Mouse (Mus musculus) cerebellum, adult 9-11 months (tissue): ENCODE measurements around the gene Gla.
"Not testable (repeated sequence)": the region's sequence is repeated elsewhere in the genome, so short reads cannot be mapped to it uniquely, and the experiment has no call there.

Source experiments
- DNase-seq: peaks from one replicate; pipeline ENCODE4 v3.0.0; 2022

Gene Gla

DNA sequence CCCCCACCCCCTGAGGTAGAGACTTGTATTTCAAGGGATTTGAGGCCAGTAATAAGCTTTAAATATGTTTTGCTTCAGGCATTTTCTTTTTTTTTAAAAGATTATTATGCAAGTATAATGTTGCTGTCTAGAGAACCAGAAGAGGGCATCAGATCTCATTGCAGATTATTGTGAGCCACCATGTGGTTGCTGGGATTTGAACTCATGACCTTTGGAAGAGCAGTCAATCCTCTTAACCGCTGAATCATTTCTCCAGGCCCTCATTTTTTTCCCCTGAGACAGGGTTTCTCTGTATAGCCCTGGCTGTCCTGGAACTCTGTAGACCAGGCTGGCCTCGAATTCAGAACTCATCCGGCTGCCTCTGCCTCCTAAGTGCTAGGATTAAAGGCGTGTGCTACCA, 12.7 kb downstream of the Gla start:
- no peak for DNase-seq

DNA sequence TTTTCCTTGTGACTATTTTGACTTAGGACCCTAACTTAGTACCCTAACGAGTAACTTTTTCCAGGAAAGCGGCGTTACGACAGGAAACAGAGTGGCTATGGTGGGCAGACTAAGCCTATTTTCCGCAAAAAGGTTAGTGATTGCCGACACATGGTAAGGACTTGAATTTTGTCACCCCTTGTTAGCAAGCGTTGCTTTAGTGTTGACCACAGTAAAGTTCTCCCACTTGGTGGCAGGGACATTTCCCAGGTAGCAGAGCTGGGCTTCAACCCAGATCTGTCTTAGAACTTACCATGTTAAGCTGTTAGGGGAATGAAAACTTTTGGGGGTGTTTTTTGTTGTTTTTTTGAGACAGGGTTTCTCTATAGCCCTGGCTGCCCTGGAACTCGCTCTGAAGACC, 14.5 kb downstream of the Gla start:
- no peak for DNase-seq

DNA sequence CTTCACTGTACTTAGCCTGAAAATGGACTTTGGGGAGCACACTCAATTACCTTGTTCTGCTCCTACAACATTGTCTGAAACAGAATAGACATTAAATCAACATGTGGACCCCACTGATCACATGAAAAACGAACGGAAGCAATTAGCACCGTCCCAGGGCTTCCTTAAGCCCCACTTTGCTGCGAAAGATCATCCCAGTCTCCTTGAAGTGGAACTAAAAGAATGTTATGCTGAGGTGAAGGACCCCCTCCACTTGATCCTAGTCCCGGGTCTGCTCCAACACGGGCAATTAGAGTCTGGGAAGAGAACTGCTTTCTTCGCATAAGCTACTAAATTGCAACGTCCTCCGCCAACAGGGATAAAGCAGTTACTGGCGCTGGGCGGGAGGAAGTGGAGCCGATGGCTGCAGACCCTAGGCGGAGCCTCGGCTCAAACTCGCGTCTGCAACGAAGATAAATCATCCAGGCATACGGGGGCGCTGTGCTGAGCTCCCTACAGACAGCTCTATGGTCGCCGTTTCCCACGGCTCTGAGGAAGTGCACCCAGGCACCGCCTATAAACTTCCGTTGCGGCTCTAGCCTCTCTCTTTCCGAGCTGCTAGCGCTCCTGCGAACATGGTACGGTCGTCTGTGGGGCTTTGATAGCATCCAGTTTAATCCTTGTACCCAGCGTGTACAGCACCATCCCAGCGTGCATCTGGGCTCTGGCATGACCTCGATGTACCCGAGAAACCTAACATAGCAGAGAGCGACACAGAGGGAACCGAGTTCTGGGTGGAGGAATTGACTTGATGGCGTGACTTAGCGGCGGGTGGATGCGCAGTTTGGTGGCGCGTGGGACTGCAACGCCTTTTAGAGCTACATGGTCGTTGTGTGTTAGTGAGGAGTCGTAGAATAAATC, 15.6 kb downstream of the Gla start, which contains the start of gene Rpl36a:
Gene Rpl36a (plus strand): TSS at position 552 of the 900 bp plus-strand sequence.
- peak; percentile 89 for DNase-seq

DNA sequence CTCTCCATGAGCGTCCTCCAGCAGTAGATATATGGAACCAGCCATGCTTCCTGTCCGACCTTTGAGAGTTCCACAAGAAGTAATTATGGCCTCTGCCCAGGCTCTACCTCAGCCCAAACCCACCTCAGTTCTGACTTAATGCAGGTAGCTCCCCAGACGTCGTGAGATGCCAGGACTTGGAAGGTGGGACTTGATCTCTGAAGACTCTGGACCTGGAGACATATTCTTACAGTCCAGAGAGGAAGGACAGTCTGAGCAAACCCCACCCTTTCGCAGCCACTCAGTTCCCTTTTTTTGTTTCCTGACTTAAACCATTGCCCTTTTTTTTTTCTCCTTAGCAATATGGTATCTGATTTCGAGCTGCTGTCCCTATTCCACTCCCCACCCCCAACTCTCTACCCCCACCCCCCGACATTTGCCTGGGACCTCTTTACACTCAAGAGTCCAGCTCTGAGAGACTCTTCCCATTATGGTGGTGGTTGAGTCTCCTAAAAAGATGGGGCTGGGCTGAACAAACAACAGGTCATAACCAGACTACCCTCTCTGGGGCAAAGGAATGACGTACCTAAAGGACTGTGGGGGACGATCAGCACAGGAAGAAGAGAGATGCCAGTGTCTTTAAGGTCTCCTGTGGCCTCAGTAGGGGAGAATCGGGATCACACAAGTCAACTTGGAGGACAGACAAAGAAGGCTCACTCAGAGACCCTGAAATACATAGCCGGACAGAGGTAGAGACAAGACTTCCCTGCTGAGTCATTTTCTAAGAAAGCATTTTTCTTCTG, 17.8 kb downstream of the Gla start, which contains the start of gene Btk:
Gene Btk (minus strand): TSS at position 683 of the 782 bp plus-strand sequence.
- no peak for DNase-seq

DNA sequence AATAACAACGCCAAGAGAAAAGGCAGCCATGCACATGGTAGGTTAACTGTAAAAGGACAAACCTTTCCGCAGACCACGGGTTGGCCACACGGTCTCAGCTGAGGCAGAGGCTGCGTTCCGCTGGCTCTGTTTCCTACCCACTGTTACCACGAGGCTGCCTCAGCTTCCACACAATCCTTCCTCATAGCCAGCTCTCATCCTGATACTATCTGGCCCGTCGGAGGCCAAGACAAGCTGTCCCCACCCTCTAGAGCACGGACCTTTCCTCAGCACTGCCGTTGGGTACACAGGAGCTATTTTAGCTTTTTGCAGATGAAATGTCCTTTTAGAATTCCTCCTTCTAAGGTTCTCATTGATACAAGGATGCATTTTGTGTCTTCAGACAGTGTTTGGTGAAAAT, 18.7 kb downstream of the Gla start:
- no peak for DNase-seq

DNA sequence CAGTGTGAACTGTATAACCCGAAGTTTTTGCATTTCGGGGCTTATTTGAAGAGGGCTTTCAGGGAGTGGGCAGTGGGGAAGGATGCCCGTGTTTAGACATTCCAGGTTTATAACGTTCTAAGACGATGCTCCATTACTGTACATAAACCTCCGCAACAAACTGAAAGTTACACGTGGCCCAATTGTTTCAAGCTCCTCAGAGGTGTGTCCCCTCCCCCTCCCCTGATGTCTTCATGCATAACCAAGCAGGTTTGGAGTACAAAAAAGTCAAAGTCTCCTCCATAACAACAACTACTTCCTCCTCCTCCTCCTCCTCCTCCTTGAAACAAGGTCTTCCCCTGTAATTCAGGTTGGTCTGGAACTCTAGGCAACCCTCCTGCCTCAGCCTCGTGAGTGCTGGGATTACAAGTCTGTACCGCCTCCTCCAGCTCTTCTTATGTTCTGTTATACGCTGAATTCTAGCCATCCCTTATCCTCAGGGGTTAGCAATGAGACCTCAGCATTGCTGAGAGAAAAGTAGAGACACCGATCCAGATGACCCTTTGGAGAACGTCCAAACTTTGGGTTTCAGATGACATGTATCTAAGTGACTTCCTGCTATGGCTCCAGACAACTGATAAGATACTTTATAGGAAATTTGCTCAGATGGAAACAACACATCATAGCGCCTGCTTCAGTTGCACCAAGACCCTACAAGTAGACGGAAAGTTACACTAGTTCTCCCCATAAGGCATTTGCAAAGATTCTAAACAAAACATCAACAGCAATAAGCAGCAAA, 20.2 kb downstream of the Gla start:
- no peak for DNase-seq

DNA sequence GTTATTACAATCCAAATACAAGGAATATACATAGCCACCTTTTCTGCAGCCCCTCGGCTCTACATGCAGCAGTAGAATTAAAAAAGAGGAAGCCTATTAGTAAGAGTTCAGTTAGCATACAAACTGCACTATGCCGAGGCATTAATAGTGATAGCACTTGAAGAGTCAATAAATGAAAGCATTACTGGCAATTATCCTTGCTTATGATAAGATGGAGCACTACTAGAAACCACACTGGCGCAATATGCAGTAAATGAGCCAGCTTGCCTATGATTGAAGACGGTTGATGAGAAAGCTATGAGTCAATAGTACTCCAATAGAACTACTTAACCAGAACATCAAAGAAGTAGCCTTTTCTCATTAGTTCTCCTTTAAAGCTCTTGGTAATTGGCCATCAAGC, 23.0 kb downstream of the Gla start:
- DNase-seq = no peak

DNA sequence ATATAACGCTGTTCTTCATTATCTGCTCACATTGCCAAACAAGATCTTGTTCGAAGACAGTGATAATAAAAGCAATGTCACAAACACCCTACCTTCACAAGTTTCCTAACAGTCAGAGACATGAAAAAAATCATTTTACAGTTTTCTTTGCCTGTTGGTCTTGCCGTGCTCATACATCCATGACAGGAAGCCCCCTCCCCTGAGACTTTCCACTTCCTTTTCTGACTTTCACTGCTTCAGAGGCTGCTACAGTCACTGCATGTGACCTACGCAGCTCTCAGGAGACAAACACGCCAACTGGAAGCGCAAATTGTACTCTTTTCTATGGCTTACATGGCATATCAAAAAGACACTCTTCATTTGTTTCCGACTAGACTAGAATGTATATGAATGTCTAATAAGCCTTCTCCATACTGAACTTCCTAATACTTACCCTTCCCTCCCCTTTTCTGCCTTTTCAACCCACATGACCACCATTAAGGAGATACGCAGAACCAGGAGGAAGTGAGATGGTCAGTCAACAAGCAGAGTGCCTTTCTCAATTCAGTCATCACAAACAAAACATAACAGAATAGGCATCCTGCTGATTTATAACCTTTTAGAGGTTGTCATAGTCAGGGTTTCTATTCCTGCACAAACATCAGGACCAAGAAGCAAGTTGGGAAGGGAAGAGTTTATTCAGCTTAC, 34.2 kb downstream of the Gla start:
- no peak for DNase-seq

DNA sequence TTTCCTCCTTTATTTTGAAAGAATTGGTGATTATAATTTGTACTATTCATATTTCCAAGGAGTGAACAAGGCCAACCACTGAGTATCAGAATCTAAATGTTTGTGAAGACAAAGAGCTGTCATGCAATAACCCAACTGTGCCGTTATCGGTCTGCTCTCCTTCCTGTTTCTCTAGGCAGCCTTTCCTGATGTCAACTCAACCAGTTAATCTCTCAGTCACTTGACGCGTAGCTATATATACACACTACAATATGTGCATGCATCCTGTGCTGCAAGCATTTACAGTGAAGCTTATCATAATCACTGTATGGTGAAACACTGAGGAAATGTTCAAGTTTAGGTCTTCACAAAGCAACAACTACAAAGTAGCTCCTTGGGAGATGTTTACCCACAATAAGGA, 36.6 kb downstream of the Gla start:
- no peak for DNase-seq

DNA sequence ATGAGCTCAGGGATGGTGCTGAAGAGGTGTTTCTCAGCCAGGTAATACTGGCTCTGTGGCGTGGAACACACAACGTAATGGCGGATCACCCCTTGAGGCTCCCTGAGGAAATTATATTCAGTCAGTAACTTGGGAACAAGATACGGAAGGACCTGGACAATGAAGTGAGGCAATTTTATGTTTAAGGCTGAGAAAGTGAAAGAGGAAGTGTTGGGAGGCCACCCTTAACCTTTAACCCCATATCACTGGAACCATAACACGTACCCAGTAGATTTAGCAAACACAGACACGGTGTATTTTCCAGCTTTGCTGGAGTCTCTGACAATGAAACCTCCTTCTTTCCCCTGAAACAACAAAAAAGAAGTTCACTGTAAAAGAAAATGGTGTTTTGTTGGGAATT, 46.5 kb downstream of the Gla start:
- DNase-seq = no peak

DNA sequence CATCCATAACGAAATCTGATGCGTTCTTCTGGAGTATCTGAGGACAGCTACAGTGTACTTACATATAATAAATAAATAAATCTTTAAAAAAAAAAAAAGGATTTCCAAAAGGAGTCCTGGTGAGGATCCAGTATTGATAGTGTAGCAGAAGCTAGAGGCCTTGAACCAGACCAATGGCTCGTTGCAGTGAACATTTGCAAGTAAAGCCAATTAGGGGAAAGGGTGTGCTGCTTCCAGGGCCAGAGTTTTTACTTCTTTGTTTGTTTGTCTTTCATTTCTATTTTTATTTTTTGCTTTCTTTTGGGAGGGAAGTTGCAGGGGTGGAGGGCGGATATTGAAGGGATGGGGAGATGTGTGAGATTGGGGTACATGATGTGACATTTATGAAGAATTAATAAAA, 47.6 kb downstream of the Gla start:
- DNase-seq = no peak

DNA sequence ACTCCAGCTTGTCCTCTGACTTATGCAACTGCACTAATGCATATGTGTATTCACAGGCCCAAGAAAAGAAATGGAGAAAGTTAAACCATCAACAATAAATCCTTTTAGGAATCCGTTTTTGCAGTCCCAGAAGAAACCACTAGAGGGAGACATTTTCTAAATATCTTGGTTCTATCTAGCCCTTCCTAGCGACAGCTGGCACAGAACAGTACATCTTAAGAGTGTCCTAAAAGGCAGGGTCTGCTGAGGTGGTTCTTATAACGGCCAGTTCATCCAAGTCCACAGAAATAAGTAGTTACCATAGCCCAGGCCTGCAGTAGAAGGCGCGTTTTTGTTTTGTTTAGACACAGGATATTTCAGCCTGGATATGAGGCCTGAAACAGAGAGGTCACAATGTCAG, 50.0 kb downstream of the Gla start:
- DNase-seq = peak; percentile 16

DNA sequence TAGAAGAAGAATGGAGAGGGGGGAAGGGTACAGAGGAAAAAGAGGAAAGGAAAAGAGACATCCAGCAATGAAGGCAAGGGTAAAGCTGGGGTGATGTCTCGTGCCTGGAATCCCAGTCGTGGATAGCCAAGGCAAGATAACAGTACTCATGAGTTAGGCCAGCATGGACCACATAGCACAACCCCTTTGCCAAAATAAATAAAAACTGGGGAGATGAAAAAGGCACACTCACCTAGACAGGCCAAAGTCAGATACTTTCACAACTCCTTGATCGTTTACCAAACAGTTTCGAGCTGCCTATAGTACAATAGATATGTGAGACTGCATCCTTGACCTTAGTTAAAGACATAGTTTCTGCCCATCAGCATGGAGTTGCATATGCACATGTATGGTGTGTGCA, 53.6 kb downstream of the Gla start:
- no peak for DNase-seq

DNA sequence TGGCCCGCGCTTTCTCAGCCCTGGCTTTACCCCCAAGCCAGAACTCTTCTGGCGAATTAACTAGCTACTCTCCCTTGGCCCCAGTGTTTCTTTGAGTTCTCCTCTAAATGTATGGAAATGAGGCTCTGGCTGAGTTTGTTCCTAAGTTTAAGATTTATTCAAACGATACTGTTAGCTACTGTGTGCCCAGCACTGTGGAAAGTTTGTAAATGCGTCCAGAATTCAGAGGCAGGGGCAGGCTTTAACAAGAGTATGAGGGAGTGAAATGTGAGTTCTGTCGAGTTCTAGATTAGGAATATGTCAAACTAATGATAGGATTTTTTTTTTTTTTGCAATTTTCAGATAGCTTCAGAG, 59.0 kb downstream of the Gla start:
- DNase-seq = no peak

DNA sequence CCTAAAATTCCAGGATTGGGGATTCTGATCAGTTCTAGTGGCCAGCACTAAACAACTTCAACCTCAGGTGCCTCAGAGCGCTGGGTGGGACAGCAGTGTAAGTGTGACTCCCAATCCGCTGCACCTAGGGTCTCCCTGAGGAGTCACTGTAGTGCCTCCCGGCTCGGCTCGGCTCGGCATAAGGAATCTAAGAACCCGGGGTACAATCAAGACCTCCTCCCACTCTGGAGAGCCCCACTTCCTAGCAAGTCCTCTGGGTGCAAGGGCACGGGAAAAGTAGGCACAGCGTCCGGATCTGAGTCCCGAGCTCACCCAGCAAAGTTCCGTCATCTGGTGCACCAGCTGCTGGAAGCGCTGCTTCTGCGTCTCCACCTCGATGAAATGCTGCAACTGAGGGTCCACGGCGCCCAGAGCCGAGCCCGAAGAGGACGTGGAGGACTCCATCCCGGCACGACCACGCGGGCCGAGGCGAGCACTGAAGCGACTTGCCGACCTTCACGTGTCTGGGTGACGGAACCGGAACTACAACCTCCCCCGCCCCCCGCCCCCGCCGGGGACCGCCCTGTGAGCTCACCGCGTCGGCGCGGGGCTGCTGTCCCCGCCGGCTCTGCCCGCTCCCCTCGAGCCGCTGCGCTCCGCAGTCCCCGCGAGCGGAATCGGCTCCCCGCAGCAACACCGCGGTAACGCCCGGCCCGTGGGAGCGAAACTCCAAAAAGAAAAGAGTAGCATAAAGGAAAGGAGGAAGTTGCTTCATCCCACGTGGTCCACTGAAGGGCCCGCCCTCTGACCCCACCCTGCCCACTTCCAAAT, 59.6 kb downstream of the Gla start, which contains the start of gene Timm8a1:
Gene Timm8a1 (minus strand): TSS at position 721 of the 810 bp plus-strand sequence.
- DNase-seq = peak; percentile 36

DNA sequence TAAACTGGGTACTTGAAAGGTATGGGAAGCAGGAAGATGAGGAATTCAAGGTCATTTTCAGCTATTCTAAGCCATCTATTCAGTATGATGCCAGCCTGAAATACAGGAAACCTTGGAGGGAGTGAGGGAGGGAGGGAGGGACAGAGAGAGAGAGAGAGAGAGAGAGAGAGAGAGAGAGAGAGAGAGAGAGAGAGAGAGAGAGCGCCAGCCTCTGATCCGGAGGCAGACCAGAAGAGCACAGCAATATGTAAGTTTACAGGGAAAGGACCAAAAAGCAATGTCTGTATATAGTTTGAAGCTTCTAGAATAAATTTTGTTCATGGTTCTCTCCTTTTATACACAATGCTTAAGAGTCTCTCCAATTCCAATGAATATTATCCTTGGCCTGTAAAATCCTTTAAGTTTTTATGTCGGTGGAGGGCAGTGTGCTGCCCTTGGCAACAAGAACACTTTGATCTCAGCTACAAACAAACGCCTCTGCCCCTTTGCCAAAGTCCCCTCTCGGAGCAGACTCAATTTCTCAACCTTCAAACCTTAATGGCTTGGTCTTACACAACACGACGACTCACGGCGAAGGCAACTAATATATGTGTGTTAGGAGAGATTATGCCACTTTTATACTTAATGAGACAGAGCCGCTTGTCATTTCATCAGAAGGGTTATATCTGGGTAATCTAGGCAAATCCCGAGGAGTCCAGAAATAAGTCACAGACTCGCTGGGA, 60.4 kb downstream of the Gla start:
- DNase-seq = no peak

DNA sequence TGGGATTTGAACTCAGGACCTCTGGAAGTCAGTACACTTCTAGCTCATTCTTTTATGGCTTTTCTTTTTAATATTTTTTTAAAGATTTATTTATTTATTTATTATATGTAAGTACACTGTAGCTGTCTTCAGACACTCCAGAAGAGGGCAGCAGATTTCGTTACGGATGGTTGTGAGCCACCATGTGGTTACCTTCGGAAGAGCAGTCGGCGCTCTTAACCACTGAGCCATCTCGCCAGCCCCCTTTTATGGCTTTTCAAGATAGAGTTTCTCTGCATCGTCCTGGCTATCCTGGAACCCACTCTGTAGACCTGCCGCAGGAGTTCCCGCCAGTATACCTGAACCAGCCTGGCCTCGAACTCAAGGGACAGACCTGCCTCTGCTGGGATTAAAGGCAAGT, 61.1 kb downstream of the Gla start:
- DNase-seq = not testable (repeated sequence)
